Mouse (Mus musculus) heart, adult 2 months (tissue): ENCODE measurements around the gene Prss33. TPM values are rescaled to one million over a fixed set of nuclear protein-coding genes. Genes with fewer than 3 reads are reported as not detected.

Experiments
- DNase-seq, 2 experiments: peaks; one replicate each; pipeline ENCODE4 v3.0.0; 2021
- H3K27ac ChIP-seq: fragments of 200-600 bp; 2 replicates; pipeline ENCODE4 v1.8.1; 2022
- H3K27me3 ChIP-seq: fragments of 200-500 bp; 2 replicates; pipeline ENCODE4 v1.6.1; 2012; ENCODE audit warnings: mild to moderate bottlenecking, low read length, inconsistent platforms, mixed read lengths; ENCODE audit not compliant: control insufficient read depth, insufficient read depth
- H3K36me3 ChIP-seq: fragments of 200-500 bp; 2 replicates; pipeline ENCODE4 v1.6.1; 2012; ENCODE audit warnings: low read length, inconsistent platforms; ENCODE audit not compliant: control insufficient read depth, insufficient read depth
- H3K4me1 ChIP-seq: fragments of 200-500 bp; 2 replicates; pipeline ENCODE4 v1.6.1; 2011; ENCODE audit warnings: low read length; ENCODE audit not compliant: control insufficient read depth, insufficient read depth
- H3K4me3 ChIP-seq: fragments of 200-600 bp; 2 replicates; pipeline ENCODE4 v1.8.1; 2022
- H3K79me2 ChIP-seq: fragments of 200-500 bp; replicated peaks from 2 replicates; pipeline ENCODE4 v1.6.1; 2012; ENCODE audit warnings: mild to moderate bottlenecking, inconsistent platforms, low read length, moderate library complexity, mixed read lengths; ENCODE audit not compliant: control insufficient read depth, insufficient read depth
- H3K9ac ChIP-seq: fragments of 200-500 bp; 2 replicates; pipeline ENCODE4 v1.6.1; 2012; ENCODE audit warnings: low read depth, mild to moderate bottlenecking, control low read depth, inconsistent platforms, low read length, mixed read lengths
- CTCF ChIP-seq: fragments of 200-600 bp; IDR thresholded peaks from 2 replicates; pipeline ENCODE4 v1.8.1; 2022; ENCODE audit warnings: antibody characterized with exemption, mild to moderate bottlenecking, moderate library complexity
- EP300 ChIP-seq: fragments of 200-500 bp; IDR thresholded peaks from 2 replicates; pipeline ENCODE4 v1.6.1; 2011; ENCODE audit warnings: low read depth, low read length, control low read depth; ENCODE audit not compliant: insufficient read depth
- POLR2A ChIP-seq: fragments of 200-500 bp; IDR thresholded peaks from 2 replicates; pipeline ENCODE4 v1.6.1; 2011; ENCODE audit warnings: mild to moderate bottlenecking, low read depth, low read length, control low read depth; ENCODE audit not compliant: insufficient read depth
- WGBS: fragments of 180-500 bp; shearing (Covaris S2); methylation state at CpG from one replicate; pipeline ENCODE4 v1.1.7; 2018; 5-methylcytosine and 5-hydroxymethylcytosine counted together
- intact Hi-C: fragments of 180-260 bp; cut with DNase I; formaldehyde crosslinking; loops from one replicate; pipeline ENCODE4 v1.15.1; 2025
- polyA plus RNA-seq: library from polyadenylated mRNA; depleted of rRNA; stranded (reverse); fragments of >200 nt; gene quantifications from 2 replicates; pipeline ENCODE4 v1.2.3, GENCODE M21; 2012
- total RNA-seq, 2 experiments: library from RNA; stranded (reverse); gene quantifications; 2 replicates each; pipeline ENCODE4 v1.2.3; 2021

The Prss33 gene
- total and polyA plus RNA-seq, 3 experiments: not detected

DNA sequence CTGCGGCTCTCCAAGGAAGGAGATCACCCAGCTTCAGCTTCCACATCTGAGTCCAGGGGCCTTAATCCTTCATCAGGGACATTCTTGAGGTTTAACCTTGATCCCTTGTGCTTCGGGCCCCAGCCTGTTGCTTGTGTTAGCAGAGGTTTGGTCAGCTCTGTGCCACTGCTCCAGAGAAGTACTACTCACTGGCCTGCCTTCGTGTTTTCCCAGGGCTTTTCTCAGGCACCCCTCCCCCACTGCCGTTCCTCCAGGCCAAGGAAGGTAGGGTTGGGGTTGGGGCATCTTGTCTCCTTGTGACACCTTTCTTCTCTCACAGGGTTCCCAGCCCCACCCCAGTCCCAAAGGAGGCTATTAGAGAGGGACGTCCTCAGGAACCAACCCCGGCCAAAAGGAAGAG lies 13.8 kb downstream of the Prss33 start:
- H3K36me3 ChIP-seq: peaks cover 19% of the 10 kb centered on the region
- H3K79me2 ChIP-seq: no peaks in the 10 kb centered on the region
- no peak for DNase-seq
- no peak overlapping the region for H3K4me3 ChIP-seq
- intact Hi-C loops: no loop called here
- H3K4me1 ChIP-seq: no peaks in the 10 kb centered on the region
- H3K27me3 ChIP-seq: no peaks in the 10 kb centered on the region
- TF ChIP-seq CTCF (no peak), POLR2A (no peak), EP300 (no peak)
- H3K27ac ChIP-seq: no peak overlapping the region
- no peak overlapping the region for H3K9ac ChIP-seq
- 60% methylated on average over 6 of the region's 6 CpGs for WGBS

- WGBS: 96% methylated on average over 5 of the region's 5 CpGs
- intact Hi-C loops: no loop called here
- no peaks in the 10 kb centered on the region for H3K79me2 ChIP-seq
- peaks cover 22% of the 10 kb centered on the region for H3K36me3 ChIP-seq
- H3K9ac ChIP-seq: no peak overlapping the region
- no peak for DNase-seq
- no peaks in the 10 kb centered on the region for H3K27me3 ChIP-seq
- no peak overlapping the region for H3K4me3 ChIP-seq
- no peak overlapping the region for H3K27ac ChIP-seq
- TF ChIP-seq EP300 (no peak), CTCF (no peak), POLR2A (no peak)
- no peaks in the 10 kb centered on the region for H3K4me1 ChIP-seq
Measured at GRCm38 (mm10) chr17:23820731-23821130, 15.1 kb downstream of the Prss33 start.

DNA sequence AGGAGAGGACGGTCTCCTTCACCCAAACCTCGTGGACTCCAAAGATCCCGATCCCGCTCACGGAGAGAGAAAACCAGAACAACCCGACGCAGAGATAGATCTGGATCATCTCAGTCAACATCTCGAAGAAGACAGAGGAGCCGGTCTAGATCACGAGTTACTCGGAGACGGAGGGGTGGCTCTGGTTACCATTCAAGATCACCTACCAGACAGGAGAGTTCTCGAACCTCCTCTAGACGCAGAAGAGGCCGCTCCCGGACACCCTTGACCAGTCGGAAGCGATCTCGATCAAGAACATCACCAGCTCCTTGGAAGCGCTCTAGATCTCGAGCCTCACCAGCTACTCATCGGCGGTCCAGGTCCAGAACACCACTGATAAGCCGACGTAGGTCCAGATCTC lies 16.6 kb downstream of the Prss33 start:
- H3K27ac ChIP-seq: no peak overlapping the region
- H3K27me3 ChIP-seq: no peaks in the 10 kb centered on the region
- H3K36me3 ChIP-seq: peaks cover 27% of the 10 kb centered on the region
- H3K4me1 ChIP-seq: no peaks in the 10 kb centered on the region
- intact Hi-C loops: no loop called here
- no peaks in the 10 kb centered on the region for H3K79me2 ChIP-seq
- DNase-seq: no peak
- H3K4me3 ChIP-seq: no peak overlapping the region
- WGBS: 97% methylated on average over 25 of the region's 25 CpGs
- TF ChIP-seq CTCF: no peak
- TF ChIP-seq POLR2A: no peak
- TF ChIP-seq EP300: no peak
- H3K9ac ChIP-seq: no peak overlapping the region

DNA sequence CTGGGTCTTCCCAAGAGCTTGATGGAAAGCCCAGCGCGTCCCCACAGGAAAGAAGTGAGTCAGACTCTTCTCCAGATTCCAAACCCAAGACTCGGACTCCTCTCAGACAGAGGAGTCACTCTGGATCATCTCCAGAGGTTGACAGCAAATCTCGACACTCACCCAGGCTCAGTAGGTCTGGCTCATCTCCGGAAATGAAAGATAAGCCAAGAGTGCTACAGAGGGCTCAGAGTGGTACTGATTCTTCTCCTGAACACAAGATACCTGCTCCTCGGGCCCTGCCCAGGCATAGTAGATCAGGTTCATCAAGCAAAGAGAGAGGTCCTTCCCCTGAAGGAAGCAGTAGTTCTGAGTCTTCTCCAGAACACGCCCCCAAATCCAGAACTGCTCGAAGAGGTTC lies 17.3 kb downstream of the Prss33 start:
- no peak for DNase-seq
- Histone ChIP-seq H3K36me3 (peaks cover 32% of the 10 kb centered on the region), H3K27me3 (no peaks in the 10 kb centered on the region), H3K79me2 (no peaks in the 10 kb centered on the region), H3K9ac (no peak overlapping the region), H3K4me3 (no peak overlapping the region), H3K4me1 (no peaks in the 10 kb centered on the region), H3K27ac (no peak overlapping the region)
- intact Hi-C loops: no loop called here
- TF ChIP-seq CTCF: no peak
- TF ChIP-seq EP300: no peak
- TF ChIP-seq POLR2A: no peak
- WGBS: 92% methylated on average over 8 of the region's 8 CpGs

DNA sequence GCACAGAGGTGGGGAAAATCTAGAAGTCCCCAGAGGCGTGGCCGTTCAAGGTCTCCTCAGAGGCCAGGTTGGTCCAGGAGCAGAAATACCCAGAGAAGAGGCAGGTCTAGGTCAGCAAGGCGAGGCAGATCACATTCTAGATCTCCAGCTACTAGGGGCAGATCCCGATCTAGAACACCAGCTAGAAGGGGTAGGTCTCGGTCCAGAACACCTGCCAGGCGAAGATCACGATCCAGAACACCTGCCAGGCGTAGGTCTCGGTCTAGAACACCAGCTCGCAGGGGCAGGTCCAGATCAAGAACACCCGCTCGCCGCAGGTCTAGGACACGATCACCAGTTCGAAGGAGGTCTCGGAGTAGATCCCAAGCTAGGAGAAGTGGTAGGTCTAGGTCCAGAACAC lies 20.2 kb downstream of the Prss33 start:
- no peaks in the 10 kb centered on the region for H3K27me3 ChIP-seq
- H3K9ac ChIP-seq: no peak overlapping the region
- DNase-seq: no peak
- 99% methylated on average over 16 of the region's 16 CpGs for WGBS
- H3K4me1 ChIP-seq: no peaks in the 10 kb centered on the region
- no peaks in the 10 kb centered on the region for H3K79me2 ChIP-seq
- no peak overlapping the region for H3K4me3 ChIP-seq
- TF ChIP-seq POLR2A (no peak), EP300 (no peak), CTCF (no peak)
- H3K27ac ChIP-seq: no peak overlapping the region
- intact Hi-C loops: no loop called here
- peaks cover 43% of the 10 kb centered on the region for H3K36me3 ChIP-seq

DNA sequence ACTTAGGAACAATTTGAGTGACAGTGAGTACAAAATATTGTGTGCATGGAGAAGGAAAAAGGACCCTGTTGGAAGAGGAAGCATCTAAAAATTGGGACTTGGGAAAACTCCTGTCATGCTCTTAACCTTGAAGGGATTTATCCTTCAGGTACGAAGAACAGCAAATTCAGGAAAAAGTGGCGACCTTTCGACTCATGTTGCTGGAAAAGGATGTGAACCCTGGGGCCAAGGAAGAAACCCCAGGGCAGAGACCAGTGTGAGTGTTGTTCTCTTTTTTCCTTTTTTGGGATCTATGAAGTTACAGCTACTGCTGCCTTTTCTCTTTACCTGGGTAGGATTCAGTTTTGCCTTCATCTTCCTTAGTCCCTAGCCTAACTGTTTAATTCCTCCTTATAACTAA lies 27.9 kb downstream of the Prss33 start:
- TF ChIP-seq CTCF (no peak), EP300 (no peak), POLR2A (no peak)
- intact Hi-C loops: loop anchor here (2.0 kb wide), 2 partner anchors 37 to 59 kb away; partner anchors contain the start of gene Flywch1
- 77% methylated on average over 3 of the region's 3 CpGs for WGBS
- Histone ChIP-seq H3K27ac (no peak overlapping the region), H3K27me3 (no peaks in the 10 kb centered on the region), H3K36me3 (peaks cover 53% of the 10 kb centered on the region), H3K4me3 (no peak overlapping the region), H3K4me1 (peaks cover 8% of the 10 kb centered on the region), H3K79me2 (peaks cover 3% of the 10 kb centered on the region; the same call in 1 of the 2 replicates), H3K9ac (no peak overlapping the region)
- DNase-seq: no peak
